Mouse (Mus musculus): ENCODE data around the gene Ugcg. TPM values are rescaled to one million over a fixed set of nuclear protein-coding genes. Genes with fewer than 3 reads are reported as not detected.

The Ugcg gene
- polyA plus RNA-seq, 1 experiment from 2014 or later, result 18.6 TPM

GRCm38 (mm10) chr4:59239312-59239728 lies 50.3 kb downstream of the Ugcg start:
- Histone ChIP-seq H3K9ac (ENCODE audit: low read length) (no peak overlapping the region), H3K4me1 (ENCODE audit: control insufficient read depth, insufficient read depth, low read length) (no peaks in the 10 kb centered on the region)
- WGBS, result 49% methylated on average over 9 of the region's 9 CpGs

DNA sequence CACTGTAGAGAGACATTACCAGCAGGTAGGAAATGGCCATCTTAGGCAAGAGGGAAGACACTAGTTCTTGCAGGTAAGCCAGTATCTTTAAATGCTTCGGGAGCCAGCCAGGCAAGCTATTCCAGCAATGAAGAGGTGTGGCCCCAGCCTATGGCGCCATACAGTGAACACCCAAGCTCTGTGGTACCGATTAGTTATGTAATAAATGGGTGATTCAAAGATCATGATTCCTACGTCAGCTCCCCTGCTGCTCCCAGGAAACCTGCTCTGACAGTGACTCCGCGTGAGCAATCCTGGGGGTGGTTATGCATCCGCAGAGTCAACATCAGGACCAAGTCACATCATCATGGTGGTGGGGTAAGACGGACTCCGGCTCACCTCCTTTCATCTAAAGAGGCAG lies 51.1 kb downstream of the Ugcg start:
- Histone ChIP-seq H3K9ac (ENCODE audit: low read length) (no peak overlapping the region), H3K27ac (ENCODE audit: low read depth, low read length) (no peak overlapping the region), H3K4me1 (ENCODE audit: control insufficient read depth, insufficient read depth, low read length) (no peaks in the 10 kb centered on the region), H3K4me2 (ENCODE audit: low read length) (no peak overlapping the region), H3K36me3 (ENCODE audit: control insufficient read depth, insufficient read depth, low read length) (no peaks in the 10 kb centered on the region), H3K4me3 (ENCODE audit: low read depth, low read length) (no peak overlapping the region), H3K9me3 (replicated peaks; ENCODE audit: control insufficient read depth, low read length) (no peaks in the 10 kb centered on the region), H3K27me3 (replicated peaks; ENCODE audit: control insufficient read depth, insufficient read depth, low read length) (no peaks in the 10 kb centered on the region)
- ATAC-seq (no peak), DNase-seq (ENCODE audit: low spot score) (no peak)
- 95% methylated on average over 9 of the region's 9 CpGs for WGBS

More at GRCm38 (mm10) chr4:59239312-59239728, 50.3 kb downstream of the Ugcg start:
- ATAC-seq, result no peak
- no peak overlapping the region for H3K4me3 ChIP-seq (ENCODE audit: low read depth, low read length)
- no peaks in the 10 kb centered on the region for H3K36me3 ChIP-seq (ENCODE audit: control insufficient read depth, insufficient read depth, low read length)
- DNase-seq (ENCODE audit: low spot score), result no peak
- no peak overlapping the region for H3K4me2 ChIP-seq (ENCODE audit: low read length)
- no peak overlapping the region for H3K27ac ChIP-seq (ENCODE audit: low read depth, low read length)
- H3K9me3 ChIP-seq (replicated peaks; ENCODE audit: control insufficient read depth, low read length), result no peaks in the 10 kb centered on the region
- H3K27me3 ChIP-seq (replicated peaks; ENCODE audit: control insufficient read depth, insufficient read depth, low read length), result no peaks in the 10 kb centered on the region

- no peak for DNase-seq (ENCODE audit: low spot score)
- Histone ChIP-seq H3K27me3 (replicated peaks; ENCODE audit: control insufficient read depth, insufficient read depth, low read length) (no peaks in the 10 kb centered on the region), H3K9me3 (replicated peaks; ENCODE audit: control insufficient read depth, low read length) (no peaks in the 10 kb centered on the region), H3K4me2 (ENCODE audit: low read length) (no peak overlapping the region), H3K27ac (ENCODE audit: low read depth, low read length) (no peak overlapping the region), H3K4me1 (ENCODE audit: control insufficient read depth, insufficient read depth, low read length) (no peaks in the 10 kb centered on the region), H3K36me3 (ENCODE audit: control insufficient read depth, insufficient read depth, low read length) (no peaks in the 10 kb centered on the region), H3K4me3 (ENCODE audit: low read depth, low read length) (no peak overlapping the region), H3K9ac (ENCODE audit: low read length) (no peak overlapping the region)
- ATAC-seq, result no peak
- WGBS, result 96% methylated on average over 4 of the region's 4 CpGs
Observed at GRCm38 (mm10) chr4:59241096-59241495, 52.0 kb downstream of the Ugcg start.

DNA sequence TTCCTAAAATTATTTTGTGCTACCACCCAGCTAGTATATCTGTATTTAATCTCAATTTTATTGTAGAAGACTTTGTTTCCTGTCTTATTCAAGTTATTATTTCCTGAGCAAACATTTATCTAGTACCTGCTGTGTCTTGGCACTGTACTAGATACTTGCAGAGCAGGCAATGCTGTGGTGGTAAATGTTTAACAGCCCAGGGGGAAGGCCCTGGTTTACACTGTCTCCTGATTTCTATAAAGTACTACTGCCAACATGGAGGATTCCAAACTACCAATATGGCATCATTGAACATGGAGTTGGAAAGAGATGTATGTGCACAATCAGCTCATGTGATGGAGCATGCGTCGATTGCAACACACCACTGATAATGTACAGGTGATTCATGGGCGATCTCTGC lies 53.2 kb downstream of the Ugcg start:
- Histone ChIP-seq H3K4me2 (ENCODE audit: low read length) (no peak overlapping the region), H3K36me3 (ENCODE audit: control insufficient read depth, insufficient read depth, low read length) (no peaks in the 10 kb centered on the region), H3K4me1 (ENCODE audit: control insufficient read depth, insufficient read depth, low read length) (no peaks in the 10 kb centered on the region), H3K9me3 (replicated peaks; ENCODE audit: control insufficient read depth, low read length) (no peaks in the 10 kb centered on the region), H3K4me3 (ENCODE audit: low read depth, low read length) (no peak overlapping the region), H3K27me3 (replicated peaks; ENCODE audit: control insufficient read depth, insufficient read depth, low read length) (no peaks in the 10 kb centered on the region), H3K9ac (ENCODE audit: low read length) (no peak overlapping the region), H3K27ac (ENCODE audit: low read depth, low read length) (no peak overlapping the region)
- ATAC-seq (no peak), DNase-seq (ENCODE audit: low spot score) (no peak)
- 93% methylated on average over 3 of the region's 3 CpGs for WGBS

DNA sequence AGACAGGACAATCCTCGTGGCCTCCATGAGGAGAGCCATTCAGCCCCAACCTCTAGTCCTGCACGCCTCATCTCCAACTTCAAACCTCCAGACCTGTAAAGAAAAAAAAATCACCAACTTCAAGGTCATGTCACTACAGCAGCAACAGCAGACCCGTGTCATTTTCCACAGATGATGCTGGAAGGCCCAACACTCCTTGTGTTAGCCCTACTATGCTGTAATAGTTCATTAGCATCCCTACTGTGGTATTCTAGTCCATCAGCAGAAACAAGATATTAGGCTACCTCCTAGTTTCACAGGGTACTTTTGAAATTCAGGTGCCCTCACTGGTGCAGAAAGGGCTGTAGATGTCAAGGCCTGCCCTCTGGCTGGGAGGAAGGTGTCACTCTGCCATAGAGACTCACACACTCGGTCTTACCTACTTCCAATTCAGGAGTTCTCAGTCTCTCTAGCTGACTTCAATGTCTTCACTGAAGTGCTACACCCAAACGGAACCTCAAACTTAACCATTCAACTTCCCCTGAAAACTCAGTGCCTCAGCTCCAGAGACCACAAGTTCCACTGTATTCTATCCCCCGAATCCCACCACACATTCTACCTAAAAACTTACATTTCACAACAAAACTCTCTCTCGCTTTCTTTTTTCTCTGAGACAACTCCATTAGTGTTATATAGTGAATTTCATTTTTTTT lies 54.9 kb downstream of the Ugcg start:
- DNase-seq (ENCODE audit: low spot score), result no peak
- ATAC-seq, result no peak
- WGBS, result 84% methylated on average over 7 of the region's 7 CpGs
- Histone ChIP-seq H3K9me3 (replicated peaks; ENCODE audit: control insufficient read depth, low read length) (no peaks in the 10 kb centered on the region), H3K4me3 (ENCODE audit: low read depth, low read length) (no peak overlapping the region), H3K27me3 (replicated peaks; ENCODE audit: control insufficient read depth, insufficient read depth, low read length) (no peaks in the 10 kb centered on the region), H3K4me2 (ENCODE audit: low read length) (no peak overlapping the region), H3K27ac (ENCODE audit: low read depth, low read length) (no peak overlapping the region), H3K9ac (ENCODE audit: low read length) (no peak overlapping the region), H3K36me3 (ENCODE audit: control insufficient read depth, insufficient read depth, low read length) (no peaks in the 10 kb centered on the region), H3K4me1 (ENCODE audit: control insufficient read depth, insufficient read depth, low read length) (no peaks in the 10 kb centered on the region)

DNA sequence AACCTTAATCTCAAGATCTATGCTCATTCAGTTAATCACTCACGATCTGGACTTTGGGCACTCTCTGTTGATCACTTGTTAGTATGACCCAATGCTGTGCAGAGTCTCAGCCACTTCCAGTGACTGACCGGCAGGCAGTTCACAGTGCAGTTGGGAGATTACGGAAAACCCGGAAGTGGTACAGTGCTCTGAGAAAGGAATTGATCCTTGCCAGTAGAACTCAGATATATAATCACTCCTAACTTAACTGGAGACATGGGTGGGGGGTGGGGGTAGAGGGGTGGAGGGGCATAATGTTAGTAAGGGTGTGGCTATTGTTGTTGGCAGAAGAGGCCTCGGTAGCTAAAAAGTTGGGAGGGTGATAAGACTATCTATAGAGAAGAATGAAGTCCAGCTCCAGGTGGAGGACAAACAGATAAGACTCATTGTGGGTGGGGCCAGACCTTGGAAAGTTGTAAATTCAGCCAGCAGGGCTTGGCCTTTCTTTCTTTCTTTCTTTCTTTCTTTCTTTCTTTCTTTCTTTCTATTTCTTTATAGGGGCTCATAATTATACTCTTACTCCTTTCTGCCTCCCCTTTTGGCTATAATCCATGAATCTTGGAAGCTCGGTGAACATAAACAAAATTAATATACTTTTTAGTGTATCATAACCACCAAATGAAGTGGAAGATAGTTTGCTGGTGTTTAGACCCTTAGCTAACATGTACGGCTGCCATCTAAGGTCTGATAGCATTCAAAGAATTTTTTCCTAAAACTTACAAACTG lies 55.9 kb downstream of the Ugcg start:
- Histone ChIP-seq H3K4me1 (ENCODE audit: control insufficient read depth, insufficient read depth, low read length) (no peaks in the 10 kb centered on the region), H3K9me3 (replicated peaks; ENCODE audit: control insufficient read depth, low read length) (no peaks in the 10 kb centered on the region), H3K4me3 (ENCODE audit: low read depth, low read length) (no peak overlapping the region), H3K36me3 (ENCODE audit: control insufficient read depth, insufficient read depth, low read length) (no peaks in the 10 kb centered on the region), H3K27ac (ENCODE audit: low read depth, low read length) (no peak overlapping the region), H3K27me3 (replicated peaks; ENCODE audit: control insufficient read depth, insufficient read depth, low read length) (no peaks in the 10 kb centered on the region), H3K4me2 (ENCODE audit: low read length) (no peak overlapping the region), H3K9ac (ENCODE audit: low read length) (no peak overlapping the region)
- DNase-seq (ENCODE audit: low spot score) (no peak), ATAC-seq (no peak)
- 82% methylated on average over 7 of the region's 7 CpGs for WGBS

- Histone ChIP-seq H3K4me2 (ENCODE audit: low read length) (no peak overlapping the region), H3K9me3 (replicated peaks; ENCODE audit: control insufficient read depth, low read length) (no peaks in the 10 kb centered on the region), H3K27me3 (replicated peaks; ENCODE audit: control insufficient read depth, insufficient read depth, low read length) (no peaks in the 10 kb centered on the region), H3K27ac (ENCODE audit: low read depth, low read length) (no peak overlapping the region), H3K36me3 (ENCODE audit: control insufficient read depth, insufficient read depth, low read length) (no peaks in the 10 kb centered on the region), H3K9ac (ENCODE audit: low read length) (no peak overlapping the region), H3K4me3 (ENCODE audit: low read depth, low read length) (no peak overlapping the region), H3K4me1 (ENCODE audit: control insufficient read depth, insufficient read depth, low read length) (no peaks in the 10 kb centered on the region)
- no peak for DNase-seq (ENCODE audit: low spot score)
- WGBS, result 89% methylated on average over 4 of the region's 4 CpGs
- ATAC-seq, result no peak
Observed at GRCm38 (mm10) chr4:59245776-59246175, 56.7 kb downstream of the Ugcg start.

- H3K27ac ChIP-seq (ENCODE audit: low read depth, low read length), result no peak overlapping the region
- 72% methylated on average over 1 of the region's 1 CpGs for WGBS
Observed at GRCm38 (mm10) chr4:59247545-59247944, 58.5 kb downstream of the Ugcg start.

GRCm38 (mm10) chr4:59248035-59248434 lies 59.0 kb downstream of the Ugcg start:
- H3K9ac ChIP-seq (ENCODE audit: low read length), result no peak overlapping the region
- no peak for ATAC-seq
- no peak for DNase-seq (ENCODE audit: low spot score)
- no peaks in the 10 kb centered on the region for H3K4me1 ChIP-seq (ENCODE audit: control insufficient read depth, insufficient read depth, low read length)
- H3K27ac ChIP-seq (ENCODE audit: low read depth, low read length), result no peak overlapping the region
- H3K9me3 ChIP-seq (replicated peaks; ENCODE audit: control insufficient read depth, low read length), result no peaks in the 10 kb centered on the region
- no peak overlapping the region for H3K4me2 ChIP-seq (ENCODE audit: low read length)
- no peaks in the 10 kb centered on the region for H3K36me3 ChIP-seq (ENCODE audit: control insufficient read depth, insufficient read depth, low read length)
- no peaks in the 10 kb centered on the region for H3K27me3 ChIP-seq (replicated peaks; ENCODE audit: control insufficient read depth, insufficient read depth, low read length)
- H3K4me3 ChIP-seq (ENCODE audit: low read depth, low read length), result no peak overlapping the region

More at GRCm38 (mm10) chr4:59247545-59247944, 58.5 kb downstream of the Ugcg start:
- no peaks in the 10 kb centered on the region for H3K27me3 ChIP-seq (replicated peaks; ENCODE audit: control insufficient read depth, insufficient read depth, low read length)
- no peaks in the 10 kb centered on the region for H3K4me1 ChIP-seq (ENCODE audit: control insufficient read depth, insufficient read depth, low read length)
- ATAC-seq (no peak), DNase-seq (ENCODE audit: low spot score) (no peak)
- no peak overlapping the region for H3K9ac ChIP-seq (ENCODE audit: low read length)
- H3K4me3 ChIP-seq (ENCODE audit: low read depth, low read length), result no peak overlapping the region
- no peaks in the 10 kb centered on the region for H3K36me3 ChIP-seq (ENCODE audit: control insufficient read depth, insufficient read depth, low read length)
- no peak overlapping the region for H3K4me2 ChIP-seq (ENCODE audit: low read length)
- H3K9me3 ChIP-seq (replicated peaks; ENCODE audit: control insufficient read depth, low read length), result no peaks in the 10 kb centered on the region

Measured in forebrain, embryonic 14.5 days (tissue).